Mouse (Mus musculus) liver, embryonic 14.5 days (tissue): Measurements from ENCODE around the gene Rpl9-ps6. TPM values are rescaled to one million over a fixed set of nuclear protein-coding genes. Genes with fewer than 3 reads are reported as not detected.

Experiments used
- ATAC-seq: fragments of 200-750 bp; cut with Nextera tagmentation; 2 replicates; pipeline ENCODE4 v1.8.0; 2017; ENCODE audit warnings: moderate number of reproducible peaks, mild to moderate bottlenecking, moderate library complexity; ENCODE audit not compliant: insufficient read depth
- DNase-seq, 3 experiments: peaks; one replicate each; pipeline ENCODE4 v3.0.0-alpha.2; 2012 to 2013; ENCODE audit warnings: low read depth in 3 of 3, low spot score in 3 of 3
- H3K27ac ChIP-seq: fragments of 300-500 bp; sonication (generic); 2 replicates; pipeline ENCODE4 v1.5.1; 2014; ENCODE audit warnings: moderate library complexity, mild to moderate bottlenecking, control low read depth, inconsistent platforms
- H3K27me3 ChIP-seq: fragments of 300-500 bp; sonication (generic); 2 replicates; pipeline ENCODE4 v1.6.1; 2014; ENCODE audit warnings: mild to moderate bottlenecking, low read length, moderate library complexity; ENCODE audit not compliant: control insufficient read depth, insufficient read depth
- H3K36me3 ChIP-seq: fragments of 300-500 bp; sonication (generic); replicated peaks from 2 replicates; pipeline ENCODE4 v1.6.1; 2014; ENCODE audit warnings: low read depth; ENCODE audit not compliant: control insufficient read depth, insufficient read depth
- H3K4me1 ChIP-seq, 2 experiments: fragments of 200-500 bp in 1 of 2; fragments of 300-500 bp in 1 of 2; sonication (generic) in 1 of 2; replicated peaks; 2 replicates each; pipeline ENCODE4 v1.6.1; 2012 to 2014; ENCODE audit warnings: antibody characterized with exemption in 1 of 2, inconsistent platforms in 1 of 2, low read length in 1 of 2; ENCODE audit not compliant: control insufficient read depth in 2 of 2, insufficient read depth in 2 of 2
- H3K4me2 ChIP-seq: fragments of 300-500 bp; sonication (generic); 2 replicates; pipeline ENCODE4 v1.6.1; 2014; ENCODE audit warnings: low read depth, mild to moderate bottlenecking, control low read depth, moderate library complexity
- H3K4me3 ChIP-seq, 2 experiments: fragments of 200-500 bp in 1 of 2; fragments of 300-500 bp in 1 of 2; sonication (generic) in 1 of 2; 2 replicates each; pipeline ENCODE4 v1.5.1; 2012 to 2014; ENCODE audit warnings: low read depth in 2 of 2, low read length in 2 of 2, mild to moderate bottlenecking in 2 of 2, control low read depth in 1 of 2, inconsistent platforms in 1 of 2, moderate library complexity in 1 of 2; ENCODE audit not compliant: insufficient read depth in 1 of 2
- H3K9ac ChIP-seq: fragments of 300-500 bp; sonication (generic); replicated peaks from 2 replicates; pipeline ENCODE4 v1.6.1; 2014; ENCODE audit warnings: mild to moderate bottlenecking, control low read depth, moderate library complexity
- H3K9me3 ChIP-seq: fragments of 300-500 bp; sonication (generic); 2 replicates; pipeline ENCODE4 v1.6.1; 2016; ENCODE audit warnings: low read length, mixed read lengths; ENCODE audit not compliant: control insufficient read depth
- CTCF ChIP-seq: IDR thresholded peaks from 2 replicates; pipeline ENCODE4 v1.5.1; 2016; ENCODE audit warnings: antibody characterized with exemption, low read depth, control low read depth
- EP300 ChIP-seq: IDR thresholded peaks from 2 replicates; pipeline ENCODE4 v1.6.1; 2016; ENCODE audit warnings: antibody characterized with exemption, low read depth
- WGBS: fragments of 180-500 bp; shearing (Covaris S2); extraction: QIAGEN DNeasy Blood & Tissue Kit; methylation state at CpG from one replicate; pipeline ENCODE4 v1.1.7; 2014; ENCODE audit not compliant: insufficient replicate concordance; 5-methylcytosine and 5-hydroxymethylcytosine counted together
- polyA plus RNA-seq, 2 experiments: library from polyadenylated mRNA; depleted of rRNA in 1 of 2; stranded (reverse) in 1 of 2; unstranded in 1 of 2; fragments of >200 nt; fragmentation: Nextera tagmentation in 1 of 2; extraction: Ambion mirVana in 1 of 2; gene quantifications; 2 replicates each; pipeline versions ENCODE4 v1.2.1 to v1.2.3; 2012 to 2014

Gene Rpl9-ps6
- polyA plus RNA-seq, 2 experiments, result 30.9 to 90.4 TPM

DNA sequence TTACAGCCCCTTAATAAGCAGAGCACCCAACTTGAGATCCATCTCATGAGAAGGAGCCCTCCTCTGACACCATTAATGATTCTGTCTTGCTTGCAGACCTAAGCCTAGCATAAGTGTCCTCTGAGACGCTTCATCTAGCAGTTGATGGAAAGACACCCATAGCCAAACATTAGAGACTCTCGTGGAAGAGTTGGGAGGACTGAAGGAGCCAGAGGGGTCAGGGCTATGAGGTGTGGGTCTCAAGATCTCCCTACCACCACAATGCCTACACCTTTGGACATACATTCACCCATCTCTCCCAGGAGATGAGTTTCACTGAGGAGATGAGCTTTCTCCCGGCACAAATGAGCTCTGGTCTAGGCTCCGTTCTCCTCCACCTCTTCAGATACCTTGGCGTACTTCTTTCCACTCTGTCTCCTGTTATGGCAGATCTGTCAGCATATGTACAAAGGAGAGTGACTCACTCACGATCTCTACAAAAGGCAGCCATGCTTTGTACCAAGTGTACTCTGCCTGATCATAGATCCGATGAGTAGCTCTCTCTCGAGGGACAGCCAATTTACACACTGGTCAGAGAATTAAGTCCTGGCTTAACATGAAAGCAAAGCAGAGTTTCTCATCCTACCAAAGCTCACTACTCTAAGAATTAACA is 14.5 kb upstream of the Rpl9-ps6 start:
- H3K4me2 ChIP-seq, result peak overlapping the region; percentile 16; the same call in 1 of the 2 replicates
- DNase-seq (no peak), ATAC-seq (no peak)
- H3K9me3 ChIP-seq, result no peaks in the 10 kb centered on the region
- H3K4me1 ChIP-seq, result peaks cover 61 to 70% of the 10 kb centered on the region in 2 experiments
- H3K9ac ChIP-seq, result peak overlapping the region; percentile 27; the same call in 1 of the 2 replicates
- 74% methylated on average over 8 of the region's 8 CpGs for WGBS
- TF ChIP-seq CTCF (no peak), EP300 (no peak)
- H3K27me3 ChIP-seq, result no peaks in the 10 kb centered on the region
- H3K27ac ChIP-seq, result peak overlapping the region; percentile 64
- no peaks in the 10 kb centered on the region for H3K36me3 ChIP-seq
- H3K4me3 ChIP-seq, result no peak overlapping the region

DNA sequence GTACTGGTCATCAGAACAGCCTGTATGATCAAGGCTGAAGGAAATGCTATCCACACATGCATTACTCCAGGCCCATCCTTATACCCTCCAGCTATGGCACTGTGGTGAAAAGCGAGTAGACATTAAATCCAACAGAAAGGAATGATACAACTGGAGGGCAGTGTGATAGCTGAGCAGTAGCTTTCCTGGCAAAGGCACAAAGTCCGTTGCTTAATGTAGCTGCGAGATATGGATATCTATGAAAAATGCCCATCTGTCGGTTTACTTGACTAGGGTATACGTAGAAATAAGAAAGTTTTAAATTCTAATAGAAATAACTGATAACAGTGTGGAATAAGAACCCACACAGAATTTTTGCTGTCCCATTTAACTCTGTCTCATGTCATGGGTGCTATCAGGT is 13.9 kb upstream of the Rpl9-ps6 start:
- Histone ChIP-seq H3K4me1 (peaks cover 67 to 77% of the 10 kb centered on the region in 2 experiments), H3K36me3 (no peaks in the 10 kb centered on the region), H3K4me3 (no peak overlapping the region), H3K4me2 (peak overlapping the region; percentile 28), H3K27me3 (no peaks in the 10 kb centered on the region), H3K27ac (peak overlapping the region; percentile 65), H3K9me3 (no peaks in the 10 kb centered on the region), H3K9ac (peak overlapping the region; percentile 19; the same call in 1 of the 2 replicates)
- ATAC-seq (peak; percentile 14; the same call in 1 of the 2 replicates), DNase-seq (no peak)
- WGBS, result 16% methylated on average over 5 of the region's 5 CpGs
- TF ChIP-seq EP300 (peak; percentile 92), CTCF (no peak)

DNA sequence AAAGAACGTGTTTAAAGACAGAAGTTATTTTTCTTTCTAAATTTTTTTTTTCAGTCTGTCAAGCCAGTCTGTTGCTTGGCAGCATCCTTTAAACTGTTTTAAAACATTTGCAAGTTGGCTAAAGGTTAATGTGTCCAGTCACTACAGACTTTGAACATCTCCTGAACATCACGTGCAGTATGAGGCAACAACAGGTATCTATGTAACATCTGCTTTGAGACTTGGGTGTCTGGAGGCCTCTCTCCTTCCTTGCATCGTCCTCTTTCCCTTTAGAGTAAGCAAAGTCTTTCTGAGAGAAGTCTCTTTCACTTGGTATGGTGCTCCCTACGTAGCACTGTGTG is 10.3 kb upstream of the Rpl9-ps6 start:
- peak; percentile 30; the same call in 1 of the 2 replicates for ATAC-seq
- peak in 1 of 3 experiments; percentile 62 for DNase-seq
- WGBS, result 27% methylated on average over 4 of the region's 4 CpGs
- H3K9me3 ChIP-seq, result no peaks in the 10 kb centered on the region
- no peak overlapping the region; the same call in 1 of the 2 replicates for H3K9ac ChIP-seq
- no peaks in the 10 kb centered on the region for H3K36me3 ChIP-seq
- TF ChIP-seq EP300 (peak; percentile 46), CTCF (no peak)
- peak overlapping the region; percentile 82 for H3K27ac ChIP-seq
- peaks cover 54 to 56% of the 10 kb centered on the region in 2 experiments for H3K4me1 ChIP-seq
- no peak overlapping the region for H3K4me3 ChIP-seq
- H3K27me3 ChIP-seq, result no peaks in the 10 kb centered on the region
- H3K4me2 ChIP-seq, result peak overlapping the region; percentile 43

DNA sequence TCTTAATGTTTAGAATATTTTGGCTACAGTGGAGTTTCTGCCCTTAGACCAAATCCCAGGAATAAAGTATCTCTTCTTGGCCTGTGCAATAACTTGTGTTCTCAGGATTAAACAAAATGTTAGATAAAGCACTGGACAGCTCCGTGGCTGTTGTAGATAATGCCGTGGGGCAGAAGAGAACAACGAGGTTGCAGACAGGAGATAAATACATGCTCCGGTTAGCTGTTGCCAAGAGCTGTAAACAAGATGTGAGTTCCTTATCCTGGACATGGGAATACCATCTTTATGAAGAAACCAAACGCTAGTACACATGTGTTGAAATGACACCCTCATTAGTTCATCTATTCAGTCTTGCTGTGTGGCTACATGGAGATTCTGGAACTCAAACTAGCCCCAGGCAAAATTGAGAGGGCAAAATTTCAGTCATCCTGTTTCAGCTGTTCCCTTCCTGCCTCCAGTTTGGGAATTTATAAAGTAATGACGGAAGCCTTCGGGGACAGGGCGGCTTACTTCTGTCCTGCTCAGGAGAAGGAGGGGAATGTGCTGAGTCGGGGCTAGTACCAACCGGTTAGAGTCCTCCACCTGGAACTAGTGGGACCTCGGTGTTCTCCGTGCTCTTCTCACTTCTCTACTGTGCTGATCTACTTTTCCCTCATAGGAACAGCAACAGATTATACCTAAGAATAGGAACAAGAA is 9.8 kb upstream of the Rpl9-ps6 start:
- Histone ChIP-seq H3K36me3 (no peaks in the 10 kb centered on the region), H3K9ac (peak overlapping the region; percentile 2), H3K4me1 (peaks cover 51 to 52% of the 10 kb centered on the region in 2 experiments), H3K4me3 (no peak overlapping the region), H3K27me3 (no peaks in the 10 kb centered on the region), H3K9me3 (no peaks in the 10 kb centered on the region), H3K27ac (peak overlapping the region; percentile 82), H3K4me2 (peak overlapping the region; percentile 43)
- ATAC-seq (peak; percentile 90), DNase-seq (peak; percentile 81 to 86 (median 83))
- TF ChIP-seq EP300 (peak; percentile 98), CTCF (no peak)
- 37% methylated on average over 12 of the region's 12 CpGs for WGBS
